Mouse (Mus musculus) left cerebral cortex, adult 9 months (tissue): ENCODE results near the gene Srpk2.
"Not testable (repeated sequence)": the region's sequence is repeated elsewhere in the genome, so short reads cannot be mapped to it uniquely, and the experiment has no call there.

Experiments
- DNase-seq, 2 experiments: peaks; one replicate each; pipeline ENCODE4 v3.0.0; 2022; ENCODE audit warnings: low spot score in 2 of 2

Gene Srpk2

DNA sequence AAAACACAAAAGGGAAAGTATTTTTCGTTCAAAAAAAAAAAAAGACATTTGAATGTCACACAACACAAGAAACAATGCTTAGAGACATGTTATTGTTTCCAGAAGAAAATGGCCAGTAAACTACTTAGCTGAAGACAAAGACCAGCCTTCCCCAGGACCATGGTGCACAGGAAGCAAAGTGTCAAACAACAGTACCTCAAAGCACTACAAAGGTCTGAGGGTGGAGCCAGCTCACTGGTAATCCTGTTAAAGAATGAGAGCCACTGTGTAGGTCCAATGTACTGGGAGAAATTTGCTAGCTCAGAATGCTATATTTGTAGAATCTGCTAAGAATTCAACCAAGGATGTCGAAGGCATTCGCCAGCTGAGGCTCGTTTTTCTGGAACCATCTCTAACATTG, 177.2 kb downstream of the Srpk2 start:
- no peak for DNase-seq

DNA sequence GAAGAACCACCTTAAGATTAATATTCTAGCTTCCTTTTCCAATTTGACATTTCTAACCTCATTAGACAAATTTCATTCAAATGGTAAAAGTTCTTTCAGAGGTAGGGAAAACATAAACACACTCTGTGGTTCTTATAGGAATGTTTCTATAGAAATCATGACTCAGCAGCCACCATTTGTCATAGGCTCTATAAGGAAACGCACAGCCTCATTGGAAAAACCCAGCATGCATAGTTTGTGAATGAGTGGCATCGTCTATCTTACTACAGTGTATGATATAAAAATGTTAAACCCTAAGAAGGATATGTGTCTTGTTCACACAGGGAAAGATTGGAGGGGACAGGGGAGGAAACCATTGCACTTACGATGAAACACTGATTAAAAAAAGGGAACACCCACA, 178.8 kb downstream of the Srpk2 start:
- no peak for DNase-seq

DNA sequence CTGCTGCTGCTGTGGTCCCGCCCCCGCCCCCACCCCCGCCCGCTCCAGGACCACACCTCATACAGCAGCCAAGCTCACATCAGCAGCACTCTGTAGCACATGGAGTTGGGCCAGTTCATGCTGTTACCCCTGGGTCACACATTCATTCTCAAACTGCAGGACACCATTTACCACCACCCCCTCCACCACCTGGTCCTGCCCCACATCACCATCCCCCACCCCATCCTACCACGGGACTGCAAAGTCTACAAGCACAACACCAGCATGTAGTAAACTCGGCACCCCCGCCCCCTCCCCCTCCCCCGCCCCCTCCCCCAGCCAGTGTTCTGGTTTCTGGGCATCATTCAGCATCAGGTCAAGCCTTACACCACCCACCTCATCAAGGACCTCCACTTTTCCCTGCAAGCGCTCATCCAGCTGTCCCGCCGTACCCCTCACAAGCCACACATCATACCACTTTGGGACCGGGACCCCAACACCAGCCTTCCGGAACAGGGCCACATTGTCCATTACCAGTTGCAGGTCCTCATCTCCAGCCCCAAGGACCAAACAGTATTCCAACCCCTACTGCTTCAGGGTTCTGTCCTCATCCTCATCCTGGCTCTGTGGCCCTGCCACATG, 182.0 kb downstream of the Srpk2 start:
- no peak for DNase-seq

DNA sequence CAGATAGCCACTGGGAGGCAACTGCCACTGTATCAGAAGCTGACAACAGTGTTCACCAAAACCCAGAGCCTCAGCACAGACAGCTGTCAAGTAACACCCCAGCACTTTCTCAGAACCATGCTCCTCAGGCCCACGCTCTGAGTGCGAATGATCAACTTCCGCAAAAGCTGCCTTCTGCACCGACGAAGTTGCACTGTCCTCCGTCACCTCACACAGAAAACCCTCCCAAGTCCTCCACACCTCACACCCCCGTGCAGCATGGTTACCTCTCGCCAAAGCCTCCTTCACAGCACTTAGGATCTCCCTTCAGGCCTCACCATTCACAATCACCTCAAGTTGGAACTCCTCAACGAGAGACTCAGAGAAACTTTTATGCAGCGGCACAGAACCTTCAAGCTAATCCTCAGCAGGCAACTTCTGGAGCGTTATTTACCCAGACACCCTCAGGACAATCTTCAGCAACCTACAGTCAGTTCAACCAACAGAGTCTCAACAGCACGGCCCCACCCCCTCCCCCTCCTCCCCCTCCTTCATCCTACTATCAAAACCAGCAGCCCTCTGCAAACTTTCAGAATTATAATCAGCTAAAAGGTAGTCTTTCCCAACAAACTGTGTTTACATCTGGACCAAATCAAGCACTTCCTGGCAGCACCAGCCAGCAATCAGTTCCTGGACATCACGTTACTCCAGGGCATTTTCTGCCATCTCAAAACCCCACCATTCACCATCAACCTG, 182.7 kb downstream of the Srpk2 start:
- DNase-seq: peak in 1 of 2 experiments; percentile 59

DNA sequence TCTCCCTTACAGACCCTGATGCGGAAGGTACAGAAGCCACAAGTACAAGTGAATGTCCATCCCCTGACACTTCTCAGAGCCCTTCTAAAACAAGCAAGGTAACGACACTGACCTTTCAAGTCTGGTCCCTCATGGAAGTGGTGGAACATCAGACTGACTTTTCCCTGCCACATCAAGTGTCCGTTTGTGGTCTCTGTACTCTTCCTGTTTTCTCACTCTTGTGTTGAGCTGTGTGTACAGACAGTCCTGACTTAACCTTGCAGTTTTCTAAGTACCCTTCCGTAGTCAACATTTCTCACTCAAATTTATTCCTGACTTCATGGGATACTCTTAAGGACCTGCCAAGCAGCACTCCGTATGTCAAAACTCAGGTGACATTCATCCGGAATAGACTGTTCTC, 183.7 kb downstream of the Srpk2 start:
- DNase-seq: no peak

DNA sequence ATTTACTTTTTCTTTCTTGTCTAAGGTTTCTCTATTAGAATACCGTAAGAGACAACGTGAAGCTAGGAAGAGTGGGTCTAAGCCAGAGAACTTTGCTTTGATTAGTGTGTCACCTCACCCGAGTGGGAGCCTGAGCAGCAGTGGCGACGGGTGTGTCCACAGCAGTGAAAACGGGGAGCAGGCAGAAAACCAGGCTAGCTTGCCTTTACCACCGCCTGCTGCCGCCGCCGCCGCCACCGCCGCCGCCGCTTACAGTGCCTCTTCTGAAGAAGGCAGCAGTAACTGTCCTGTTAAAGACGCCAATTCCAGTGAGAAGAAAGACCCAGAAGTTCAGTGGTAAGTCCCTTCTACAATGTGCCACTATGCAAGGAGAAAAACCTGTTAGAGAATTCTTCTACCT, 185.2 kb downstream of the Srpk2 start:
- DNase-seq: no peak

DNA sequence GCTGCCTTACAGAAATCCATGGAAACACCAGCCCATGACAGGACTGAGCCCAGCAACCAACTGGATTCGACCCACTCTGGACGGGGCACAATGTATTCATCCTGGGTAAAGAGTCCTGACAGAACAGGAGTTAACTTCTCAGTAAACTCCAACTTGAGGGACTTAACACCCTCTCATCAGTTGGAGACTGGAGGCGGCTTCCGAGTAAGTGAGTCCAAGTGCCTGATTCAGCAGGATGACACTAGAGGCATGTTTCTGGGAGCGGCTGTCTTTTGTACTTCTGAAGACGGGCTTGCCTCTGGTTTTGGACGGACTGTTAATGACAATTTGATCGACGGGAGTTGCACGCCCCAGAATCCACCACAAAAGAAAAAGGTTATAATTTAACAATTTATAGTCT, 186.5 kb downstream of the Srpk2 start:
- peak in 1 of 2 experiments; percentile 35 for DNase-seq

DNA sequence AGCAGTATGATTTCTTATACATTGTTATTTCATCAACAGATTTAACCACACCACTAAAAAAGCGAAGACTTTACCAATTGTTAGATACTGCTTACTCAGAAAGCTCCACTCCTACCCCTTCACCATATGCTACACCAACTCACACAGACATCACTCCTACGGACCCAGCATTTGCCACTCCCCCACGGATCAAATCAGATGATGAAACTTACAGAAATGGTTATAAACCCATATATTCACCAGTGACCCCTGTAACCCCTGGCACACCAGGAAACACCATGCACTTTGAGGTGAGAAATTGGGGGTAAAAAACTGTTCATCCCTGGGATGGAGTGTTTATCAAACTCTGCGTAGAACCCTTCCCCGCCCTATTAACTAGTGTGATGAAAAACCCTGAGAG, 187.5 kb downstream of the Srpk2 start:
- no peak for DNase-seq

DNA sequence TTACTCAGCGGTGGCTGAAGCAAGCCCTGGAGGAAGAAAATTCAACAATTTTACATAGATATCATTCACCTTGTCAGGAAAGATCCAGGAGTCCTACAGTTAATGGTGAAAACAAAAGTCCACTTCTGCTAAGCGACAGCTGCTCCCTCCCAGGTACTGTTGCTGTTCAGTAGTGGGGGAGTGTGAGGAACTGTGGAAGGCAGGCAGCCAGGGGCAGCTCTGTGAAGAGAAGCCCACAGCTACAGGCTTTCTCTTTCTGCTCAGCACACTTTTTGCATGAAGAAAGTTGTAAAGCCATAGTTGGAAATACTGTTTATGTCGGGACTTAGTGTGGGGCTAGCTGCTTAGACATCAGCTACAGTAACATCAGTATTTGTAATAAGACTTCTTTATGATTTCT, 188.0 kb downstream of the Srpk2 start:
- no peak for DNase-seq

DNA sequence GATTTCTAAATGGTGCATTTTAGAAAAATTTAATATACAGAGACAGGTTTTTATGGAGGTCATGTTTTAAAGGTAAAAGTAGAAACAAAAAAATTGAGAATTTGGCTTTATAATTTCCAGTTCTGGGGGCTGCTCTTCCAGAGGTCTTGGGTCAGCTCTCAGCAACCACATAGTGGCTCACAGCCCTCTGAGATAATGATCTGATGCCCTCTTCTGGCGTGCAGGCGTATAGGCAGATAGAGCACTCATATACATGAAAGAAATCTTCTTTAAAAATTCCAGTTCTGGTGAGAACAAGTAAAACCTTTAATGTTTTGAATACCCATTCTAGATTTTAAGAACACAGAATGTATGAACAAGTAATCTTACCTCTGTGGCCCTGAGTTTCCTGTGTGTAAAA, 193.6 kb downstream of the Srpk2 start:
- DNase-seq: no peak

DNA sequence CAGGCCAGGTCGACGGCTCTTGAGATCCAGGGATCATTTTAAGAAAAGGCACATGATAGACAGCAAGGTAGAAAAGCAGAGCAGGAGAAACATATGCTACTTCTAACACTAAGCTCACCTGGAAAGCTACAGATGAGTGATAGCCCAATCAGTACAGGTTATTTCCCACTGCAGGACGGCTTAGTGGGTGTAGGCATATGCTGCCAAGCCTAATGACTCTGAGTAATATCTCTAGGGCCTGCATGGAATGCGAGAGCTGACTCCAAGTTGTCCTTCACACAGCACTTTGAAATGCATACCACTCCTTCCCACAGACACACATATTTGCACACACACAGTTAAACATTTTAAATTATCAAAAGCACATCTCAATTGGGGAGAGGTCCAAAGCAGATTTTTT, 195.2 kb downstream of the Srpk2 start:
- DNase-seq: no peak

DNA sequence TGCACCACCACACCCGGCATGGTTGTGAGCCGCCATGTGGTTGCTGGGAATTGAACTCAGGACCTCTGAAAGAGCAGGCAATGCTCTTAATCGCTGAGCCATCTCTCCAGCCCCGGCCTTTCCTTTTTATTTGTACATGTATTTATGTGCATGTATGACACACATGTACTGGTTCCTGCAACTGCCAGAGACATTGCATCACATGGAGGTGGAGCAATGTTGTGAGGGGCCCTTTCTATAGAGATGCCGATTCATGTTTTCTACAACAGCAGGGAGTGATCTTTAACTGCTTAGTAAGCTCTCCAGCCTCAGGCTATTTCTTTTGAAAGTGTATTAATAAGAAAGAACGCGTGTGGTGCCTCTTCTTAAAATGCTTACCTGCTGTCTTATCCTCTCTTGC, 200.6 kb downstream of the Srpk2 start:
- no peak for DNase-seq

DNA sequence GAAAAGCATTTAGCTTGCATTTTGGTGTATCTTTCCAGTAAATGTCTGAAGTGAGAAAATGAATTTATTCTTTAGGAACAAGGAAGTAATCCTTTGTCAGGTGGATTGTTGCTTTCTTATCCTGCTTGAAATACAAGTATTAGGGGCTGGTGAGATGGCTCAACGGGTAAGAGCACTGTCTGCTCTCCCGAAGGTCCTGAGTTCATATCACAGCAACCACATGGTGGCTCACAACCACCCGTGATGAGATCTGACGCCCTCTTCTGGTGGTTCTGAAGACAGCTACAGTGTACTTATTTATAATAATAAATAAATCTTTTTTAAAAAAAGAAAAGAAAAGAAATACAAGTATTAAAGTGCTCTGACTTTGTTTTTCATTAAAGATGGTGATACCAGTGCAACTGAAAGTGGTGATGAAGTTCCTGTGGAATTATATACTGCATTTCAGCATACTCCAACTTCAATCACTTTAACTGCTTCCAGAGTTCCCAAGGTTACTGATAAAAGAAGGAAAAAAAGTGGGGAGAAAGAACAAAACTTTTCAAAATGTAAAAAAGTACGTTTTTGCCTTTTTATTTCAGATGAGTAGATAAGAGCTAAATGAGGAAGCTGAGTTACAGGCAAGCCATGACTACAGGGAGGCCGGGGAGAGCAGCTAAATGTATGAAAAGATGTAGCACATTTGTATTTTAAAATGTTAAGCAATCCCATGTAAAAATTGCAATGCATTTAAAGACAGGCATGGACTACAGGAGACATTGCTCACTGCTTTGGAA, 211.1 kb downstream of the Srpk2 start:
- no peak for DNase-seq

DNA sequence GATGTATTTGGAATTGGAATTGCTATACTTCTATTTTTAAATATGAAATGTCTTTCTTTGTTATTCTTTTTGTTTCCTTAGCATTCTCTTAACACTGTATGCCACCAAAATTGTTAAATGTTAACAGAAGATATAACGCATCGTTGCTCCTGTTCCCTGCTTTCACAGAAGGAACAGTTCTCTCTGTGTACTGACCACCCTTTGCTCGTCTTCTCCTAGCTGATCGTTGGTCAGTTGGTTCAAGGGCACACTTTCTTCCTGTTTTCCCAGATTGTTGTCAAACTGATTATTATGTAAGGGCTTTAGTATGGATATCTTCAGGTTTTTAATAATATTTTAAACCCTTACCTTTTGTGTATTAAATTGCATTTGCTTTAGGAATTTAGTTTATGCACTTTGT, 217.9 kb downstream of the Srpk2 start:
- DNase-seq: no peak

DNA sequence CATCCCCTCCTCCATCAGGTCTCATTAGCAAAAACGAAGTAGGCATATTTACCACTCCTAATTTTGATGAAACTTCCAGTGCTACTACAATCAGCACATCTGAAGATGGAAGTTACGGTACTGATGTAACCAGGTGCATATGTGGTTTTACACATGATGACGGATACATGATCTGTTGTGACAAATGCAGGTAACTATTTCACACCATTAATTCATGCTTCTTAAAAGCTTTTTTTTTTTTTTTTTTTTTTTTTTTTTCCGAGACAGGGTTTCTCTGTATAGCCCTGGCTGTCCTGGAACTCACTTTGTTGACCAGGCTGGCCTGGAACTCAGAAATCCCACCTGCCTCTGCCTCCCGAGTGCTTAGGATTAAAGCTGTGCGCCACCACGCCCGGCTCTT, 219.7 kb downstream of the Srpk2 start:
- DNase-seq: no peak

DNA sequence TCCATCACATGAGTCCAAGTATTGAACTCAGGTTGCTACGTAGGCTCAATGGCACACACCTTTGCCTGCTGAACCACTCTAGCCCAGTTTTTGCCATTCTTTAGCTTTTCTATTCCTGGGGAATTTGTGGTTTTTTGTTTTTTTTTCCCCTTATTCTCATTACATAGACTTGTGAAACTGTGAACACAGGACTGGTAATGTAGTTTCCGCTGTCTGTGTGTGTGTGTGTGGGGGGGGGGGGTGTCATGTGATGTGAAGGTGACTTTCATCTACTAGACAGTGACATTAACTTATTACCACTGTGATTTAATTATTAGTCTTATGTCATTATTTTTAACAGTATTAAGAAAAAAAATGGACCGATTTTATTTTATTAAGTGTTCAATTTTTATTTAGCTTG, 220.2 kb downstream of the Srpk2 start:
- DNase-seq: no peak

DNA sequence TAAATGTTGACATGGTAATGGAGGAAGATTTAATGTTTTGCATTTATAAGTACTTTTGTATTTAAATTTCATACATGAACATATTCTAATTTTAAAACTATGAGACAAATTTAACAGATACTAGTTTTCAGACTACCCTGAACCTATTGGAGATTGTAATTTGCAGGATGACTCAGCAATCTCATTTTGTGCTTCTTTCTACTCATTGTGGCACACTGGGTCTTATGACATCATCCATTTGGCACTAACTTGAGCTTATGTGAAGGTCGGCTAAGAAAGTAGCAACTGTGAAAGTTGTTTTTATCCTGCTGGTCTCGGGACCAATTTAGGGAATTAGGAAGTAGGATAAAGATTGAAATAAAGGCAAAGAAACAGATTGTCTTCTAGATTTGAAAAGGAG, 222.7 kb downstream of the Srpk2 start:
- no peak for DNase-seq

DNA sequence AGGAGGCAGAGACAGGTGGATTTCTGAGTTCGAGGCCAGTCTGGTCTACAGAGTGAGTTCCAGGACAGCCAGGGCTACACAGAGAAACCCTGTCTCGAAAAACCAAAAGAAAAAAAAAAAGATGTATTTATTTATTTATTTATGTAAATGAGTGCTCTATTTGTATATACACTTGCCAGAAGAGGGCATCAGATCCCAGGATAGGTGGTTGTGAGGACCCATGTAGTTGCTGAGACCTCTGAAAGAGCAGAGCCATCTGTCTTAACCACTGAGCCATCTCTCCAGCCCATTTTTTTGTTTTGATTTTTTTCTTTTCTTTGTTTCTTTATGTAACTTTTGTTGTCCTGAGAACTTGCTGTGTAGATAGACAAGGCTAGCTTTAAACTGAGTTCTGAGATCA, 230.9 kb downstream of the Srpk2 start:
- not testable (repeated sequence) for DNase-seq
